Mouse (Mus musculus): ENCODE results near the gene Zfp618.

The Zfp618 gene

GRCm38 (mm10) chr4:63031240-63031639 is 65.9 kb downstream of the Zfp618 start:
- no peak for DNase-seq (ENCODE audit: low read depth, low spot score)

GRCm38 (mm10) chr4:63032581-63033006 is 67.2 kb downstream of the Zfp618 start:
- DNase-seq (ENCODE audit: low read depth, low spot score) = no peak

DNA sequence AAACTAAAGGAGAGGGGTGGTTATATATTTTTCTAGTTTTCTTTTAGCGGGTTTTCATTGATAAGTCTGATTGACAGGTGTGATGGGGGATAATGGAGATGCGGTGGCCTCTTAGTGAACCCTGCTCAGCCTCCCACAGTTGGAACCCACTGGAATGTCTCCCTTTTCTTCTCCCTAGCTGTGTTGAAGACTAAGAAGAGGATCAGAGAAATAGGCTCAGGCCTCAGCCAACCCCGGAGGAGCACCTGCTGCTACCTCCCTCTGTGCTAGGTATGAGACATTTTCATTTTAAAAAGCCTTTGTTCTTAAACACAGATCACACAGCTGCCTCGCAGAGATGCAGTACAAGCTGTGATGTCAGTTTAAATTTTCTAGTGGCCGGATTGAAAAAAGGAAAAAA is 68.4 kb downstream of the Zfp618 start:
- no peak for DNase-seq (ENCODE audit: low read depth, low spot score)

GRCm38 (mm10) chr4:63035991-63036390 is 70.6 kb downstream of the Zfp618 start:
- DNase-seq (ENCODE audit: low read depth, low spot score) = no peak

- DNase-seq (ENCODE audit: low read depth, low spot score) = no peak
Observed at GRCm38 (mm10) chr4:63036790-63037189, 71.4 kb downstream of the Zfp618 start.

GRCm38 (mm10) chr4:63037555-63037954 is 72.2 kb downstream of the Zfp618 start:
- no peak for DNase-seq (ENCODE audit: low read depth, low spot score)

- no peak for DNase-seq (ENCODE audit: low read depth, low spot score)
Observed at GRCm38 (mm10) chr4:63038265-63038664, 72.9 kb downstream of the Zfp618 start.

- no peak for DNase-seq (ENCODE audit: low read depth, low spot score)
Observed at GRCm38 (mm10) chr4:63038937-63039336, 73.6 kb downstream of the Zfp618 start.

DNA sequence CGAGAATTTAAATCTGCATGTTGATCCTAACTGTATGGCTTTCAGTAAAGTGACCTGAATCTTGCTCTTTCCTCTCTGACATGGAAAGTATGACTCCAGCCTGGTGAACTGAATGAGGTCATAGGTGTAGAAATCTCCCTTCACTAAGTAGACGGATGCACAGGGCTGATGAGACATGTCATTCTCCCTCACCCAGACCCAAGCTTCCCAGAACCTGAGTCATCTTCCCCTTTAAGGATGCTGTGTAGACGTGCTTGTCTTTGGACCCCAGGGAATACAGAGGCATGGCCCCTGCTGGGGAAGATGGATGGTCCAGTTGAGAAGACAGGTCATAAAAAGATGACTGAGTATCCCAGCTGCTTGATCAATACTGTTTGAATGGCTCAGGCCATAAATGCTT is 83.2 kb downstream of the Zfp618 start:
- DNase-seq (ENCODE audit: low read depth, low spot score) = no peak

- no peak for DNase-seq (ENCODE audit: low read depth, low spot score)
Observed at GRCm38 (mm10) chr4:63049596-63050318, 84.4 kb downstream of the Zfp618 start.

DNA sequence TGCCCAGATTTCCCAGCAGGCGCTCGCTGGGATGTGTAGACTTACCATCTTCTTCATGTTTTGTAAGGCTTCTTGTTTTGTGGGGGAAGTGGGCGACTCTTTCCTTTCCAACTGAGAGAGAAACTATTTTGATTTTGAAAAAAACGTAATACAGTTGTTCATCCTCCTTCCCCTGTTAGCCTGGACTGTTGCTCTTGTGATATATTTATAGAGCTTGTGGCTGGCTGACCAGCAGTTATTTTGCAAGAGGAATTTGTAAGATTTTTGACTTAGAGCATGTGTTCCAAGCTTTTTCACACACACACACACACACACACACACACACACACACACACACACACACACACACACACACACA is 84.9 kb downstream of the Zfp618 start:
- no peak for DNase-seq (ENCODE audit: low read depth, low spot score)

DNA sequence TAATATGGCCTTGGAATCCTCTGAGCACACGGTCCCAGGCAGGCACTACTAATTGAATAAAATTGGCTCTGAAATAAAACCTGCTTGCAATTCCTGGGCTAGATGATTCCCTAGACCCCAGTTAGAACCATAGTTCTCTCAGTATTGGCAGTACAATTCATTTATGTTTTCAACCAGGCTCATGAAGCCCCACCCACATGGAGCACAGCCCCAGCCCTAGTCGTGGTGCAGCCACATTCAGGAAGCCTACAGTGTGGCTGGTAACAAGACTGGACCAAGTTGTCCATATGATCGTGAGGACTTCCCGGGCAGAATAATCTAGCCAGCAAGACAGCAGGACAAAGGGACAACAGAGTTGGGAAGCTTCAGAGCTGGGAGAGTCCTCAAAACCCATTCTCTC is 85.6 kb downstream of the Zfp618 start:
- no peak for DNase-seq (ENCODE audit: low read depth, low spot score)

GRCm38 (mm10) chr4:63051940-63052661 is 86.7 kb downstream of the Zfp618 start:
- DNase-seq (ENCODE audit: low read depth, low spot score) = peak; percentile 30

DNA sequence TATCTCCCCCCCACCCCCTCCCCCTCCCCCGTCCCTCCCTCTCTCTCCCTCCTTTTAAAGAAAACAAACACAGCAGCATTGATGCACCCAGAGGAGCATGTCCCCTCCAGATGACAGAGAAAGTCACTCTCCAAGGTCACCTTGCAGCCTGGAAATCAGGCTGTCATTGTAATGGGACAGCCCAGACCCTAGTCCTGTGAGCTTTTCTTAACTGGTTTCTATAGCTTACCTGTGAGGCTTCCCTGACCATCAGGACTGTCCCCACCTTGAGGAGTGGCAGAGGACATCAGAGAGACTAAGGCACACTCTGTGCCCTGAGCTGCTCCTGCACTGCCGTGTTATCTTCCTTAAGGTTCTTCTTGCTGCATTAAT is 87.3 kb downstream of the Zfp618 start:
- no peak for DNase-seq (ENCODE audit: low read depth, low spot score)

- no peak for DNase-seq (ENCODE audit: low read depth, low spot score)
Observed at GRCm38 (mm10) chr4:63055216-63055745, 89.9 kb downstream of the Zfp618 start.

DNA sequence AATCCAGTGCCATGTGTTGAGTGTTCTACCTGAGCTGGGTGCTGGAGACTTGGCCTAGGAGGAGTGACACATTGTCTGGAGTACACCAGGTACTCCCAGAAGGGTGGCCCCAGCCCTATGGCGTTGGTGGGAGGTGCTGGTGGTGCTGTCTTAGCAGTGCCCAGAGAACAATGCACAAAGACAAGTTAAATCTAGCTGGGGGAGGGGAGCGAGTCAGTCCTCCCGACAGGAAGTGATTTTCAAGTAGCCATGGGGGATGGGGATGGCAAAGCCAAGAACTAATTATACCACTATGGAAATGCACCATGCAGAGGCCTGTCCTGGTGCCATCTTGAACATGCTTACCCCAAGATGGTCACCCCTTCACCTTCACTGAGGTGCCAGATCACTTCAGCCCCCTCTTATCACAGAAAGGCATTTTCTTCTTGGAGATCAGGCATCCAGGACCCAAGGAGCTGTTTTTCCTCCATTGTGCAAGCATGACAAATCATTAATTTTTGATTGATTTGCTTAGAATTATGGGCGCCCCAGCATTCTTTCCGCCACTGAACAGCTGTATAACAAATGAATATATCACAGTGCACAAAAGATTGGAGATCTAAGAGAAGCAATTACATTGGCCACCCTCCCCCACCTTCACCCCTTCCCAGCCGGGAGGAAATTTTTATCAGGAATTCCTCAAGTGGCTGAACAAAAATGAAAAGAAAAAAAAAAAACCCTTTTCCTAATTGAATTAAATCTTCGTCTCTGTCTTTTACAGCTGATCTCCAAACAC is 91.5 kb downstream of the Zfp618 start:
- DNase-seq (ENCODE audit: low read depth, low spot score) = no peak

DNA sequence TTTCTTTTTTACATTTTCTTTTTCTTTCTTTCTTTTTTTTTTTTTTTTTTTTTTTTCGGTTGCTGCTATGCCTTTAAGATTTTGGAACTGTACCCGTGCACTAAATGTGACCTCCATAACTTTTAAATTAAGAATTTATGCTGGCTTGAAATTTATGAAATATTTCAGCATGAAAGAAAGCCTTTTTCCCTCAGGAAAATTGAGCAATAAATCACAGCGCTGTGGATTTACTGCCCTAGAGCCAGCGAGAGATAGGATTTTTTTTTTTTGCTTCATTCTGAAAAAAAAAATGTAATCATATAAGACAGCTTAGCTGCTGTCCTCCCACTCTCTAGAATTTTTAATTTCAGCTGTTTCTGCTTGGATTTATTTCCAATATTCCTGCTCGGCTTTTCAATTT is 92.2 kb downstream of the Zfp618 start:
- DNase-seq (ENCODE audit: low read depth, low spot score) = no peak

DNA sequence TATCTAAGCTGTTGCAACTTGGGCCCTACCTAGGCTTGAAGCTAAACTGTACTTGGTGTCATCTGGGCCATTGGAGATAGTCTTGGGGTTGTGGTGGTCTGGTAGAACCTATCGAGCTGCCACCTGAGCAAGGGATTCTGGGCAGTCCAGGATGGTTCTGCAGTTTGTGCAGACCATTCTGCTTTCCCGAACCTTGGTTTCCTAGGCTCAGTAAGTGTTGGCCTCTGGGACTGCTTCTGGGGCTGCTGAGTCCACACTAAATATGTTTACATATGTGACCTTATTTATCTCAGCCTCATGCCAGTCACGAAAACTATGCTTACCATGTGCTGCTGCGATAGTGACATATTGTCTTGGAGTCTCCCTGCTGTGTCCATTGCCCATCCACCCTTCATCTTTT is 93.3 kb downstream of the Zfp618 start:
- DNase-seq (ENCODE audit: low read depth, low spot score) = no peak

GRCm38 (mm10) chr4:63060358-63060757 is 95.0 kb downstream of the Zfp618 start:
- DNase-seq (ENCODE audit: low read depth, low spot score) = no peak

GRCm38 (mm10) chr4:63061411-63061810 is 96.0 kb downstream of the Zfp618 start:
- no peak for DNase-seq (ENCODE audit: low read depth, low spot score)

- no peak for DNase-seq (ENCODE audit: low read depth, low spot score)
Observed at GRCm38 (mm10) chr4:63063360-63063759, 98.0 kb downstream of the Zfp618 start.

GRCm38 (mm10) chr4:63064911-63065310 is 99.5 kb downstream of the Zfp618 start:
- DNase-seq (ENCODE audit: low read depth, low spot score) = no peak

All from CD4-positive helper T cell, adult 2 months (primary cell).